Mouse (Mus musculus): ENCODE data around the gene Nsrp1. TPM values are rescaled to one million over a fixed set of nuclear protein-coding genes. Genes with fewer than 3 reads are reported as not detected.
"Not testable (repeated sequence)": the region's sequence is repeated elsewhere in the genome, so short reads cannot be mapped to it uniquely, and the experiment has no call there.

Gene Nsrp1
- total and polyA plus RNA-seq, 3 experiments, result 8.8 to 45.7 (median 17.6) TPM

GRCm38 (mm10) chr11:77107872-77108271 lies 29.6 kb upstream of the Nsrp1 start:
- in situ Hi-C loops (cut with MboI; ENCODE audit: low pct_ligation_motif_present, low pct_unique_long_range_greater_than_20kb, low sequenced_read_pairs), result loop anchor here (10.0 to 25.0 kb wide), 3 partner anchors 337 to 679 kb away; partner anchors contain the start of gene Gm10277
- peaks cover 5 to 11% of the 10 kb centered on the region in 2 experiments; a peak in 2 of 4 replicates for H3K4me1 ChIP-seq (ENCODE audit: control insufficient read depth in 1 of 2, insufficient read depth in 2 of 2)
- H3K4me2 ChIP-seq (ENCODE audit: insufficient read depth, low read depth, poor library complexity, severe bottlenecking); H3K27me3 ChIP-seq (replicated peaks); DNase-seq (ENCODE audit: extremely low read depth); H3K79me2 ChIP-seq (replicated peaks; ENCODE audit: control insufficient read depth, extremely low read depth, insufficient read depth, poor library complexity, severe bottlenecking); H3K27ac ChIP-seq (ENCODE audit: insufficient read depth, low read depth); H3K9ac ChIP-seq (ENCODE audit: insufficient read depth, low read depth); H3K9me3 ChIP-seq (replicated peaks; ENCODE audit: low read length); dilution Hi-C loops (cut with MboI; ENCODE audit: extremely low pct_ligation_motif_present, extremely low pct_unique_long_range_greater_than_20kb, low sequenced_read_pairs); H3K4me3 ChIP-seq (replicated peaks in 1 of 3; ENCODE audit: low read depth in 2 of 3, low read length in 2 of 3, poor library complexity in 1 of 3); H3K36me3 ChIP-seq (replicated peaks in 1 of 2; ENCODE audit: control insufficient read depth in 1 of 2, insufficient read depth in 1 of 2, low read length in 1 of 2): not testable (repeated sequence)
- TF ChIP-seq SMC3 (IDR thresholded peaks at IDR 0.05; ENCODE audit: low read depth, low read length) (0 out of 2 replicates have a peak, but pooled peaks have one; percentile 7), CTCF (conservative IDR thresholded peaks at IDR 0.05 in 1 of 2, IDR thresholded peaks at IDR 0.05 in 1 of 2; ENCODE audit: low read depth in 2 of 2, low read length in 2 of 2) (peak in 1 of 2 experiments; percentile 36; a peak in 2 of 4 replicates)

- no peak overlapping the region for H3K9ac ChIP-seq (ENCODE audit: insufficient read depth, low read depth)
- in situ Hi-C loops (cut with MboI; ENCODE audit: low pct_ligation_motif_present, low pct_unique_long_range_greater_than_20kb, low sequenced_read_pairs), result loop anchor here (10.0 to 25.0 kb wide), 3 partner anchors 338 to 680 kb away; partner anchors contain the start of gene Gm10277
- H3K4me2 ChIP-seq (ENCODE audit: insufficient read depth, low read depth, poor library complexity, severe bottlenecking), result no peak overlapping the region
- TF ChIP-seq ZC3H11A (IDR thresholded peaks at IDR 0.05; ENCODE audit: low read depth, low read length), result no peak
- TF ChIP-seq CHD1 (IDR thresholded peaks at IDR 0.05; ENCODE audit: low read depth, low read length), result no peak
- no peak for TF ChIP-seq TBP (conservative IDR thresholded peaks at IDR 0.05; ENCODE audit: low read depth, low read length)
- no peak for TF ChIP-seq RCOR1 (conservative IDR thresholded peaks at IDR 0.05; ENCODE audit: low read depth, low read length)
- no peak for TF ChIP-seq E2F4 (IDR thresholded peaks at IDR 0.05; ENCODE audit: insufficient replicate concordance, low read depth, low read length)
- TF ChIP-seq IRF4 (IDR thresholded peaks at IDR 0.05; ENCODE audit: low read depth, low read length), result no peak
- no peak for TF ChIP-seq TCF12 (IDR thresholded peaks at IDR 0.05; ENCODE audit: low read depth, low read length)
- TF ChIP-seq POLR2AphosphoS2 (IDR thresholded peaks at IDR 0.05; ENCODE audit: low read depth, low read length), result no peak
- TF ChIP-seq ZKSCAN1 (IDR thresholded peaks at IDR 0.05; ENCODE audit: borderline replicate concordance, low read depth, low read length), result no peak
- no peak for TF ChIP-seq ZMIZ1 (IDR thresholded peaks at IDR 0.05; ENCODE audit: low read depth, low read length)
- peaks cover 5 to 11% of the 10 kb centered on the region in 2 experiments; a peak in 2 of 4 replicates for H3K4me1 ChIP-seq (ENCODE audit: control insufficient read depth in 1 of 2, insufficient read depth in 2 of 2)
- H3K79me2 ChIP-seq (replicated peaks; ENCODE audit: control insufficient read depth, extremely low read depth, insufficient read depth, poor library complexity, severe bottlenecking), result no peaks in the 10 kb centered on the region
- no peaks in the 10 kb centered on the region for H3K9me3 ChIP-seq (replicated peaks; ENCODE audit: low read length)
- H3K27ac ChIP-seq (ENCODE audit: insufficient read depth, low read depth), result no peak overlapping the region
- H3K27me3 ChIP-seq (replicated peaks), result no peaks in the 10 kb centered on the region
- H3K4me3 ChIP-seq (replicated peaks in 1 of 3; ENCODE audit: low read depth in 2 of 3, low read length in 2 of 3, poor library complexity in 1 of 3), result no peak overlapping the region
- dilution Hi-C loops (cut with MboI; ENCODE audit: extremely low pct_ligation_motif_present, extremely low pct_unique_long_range_greater_than_20kb, low sequenced_read_pairs), result no loop called here
- H3K36me3 ChIP-seq (replicated peaks in 1 of 2; ENCODE audit: control insufficient read depth in 1 of 2, insufficient read depth in 1 of 2, low read length in 1 of 2), result no peaks in the 10 kb centered on the region
- no peak for DNase-seq (ENCODE audit: extremely low read depth)
Observed at GRCm38 (mm10) chr11:77106961-77107360, 28.7 kb upstream of the Nsrp1 start.

All from CH12.LX (cell line).